Mouse (Mus musculus): ENCODE measurements around the gene Tmem163.

- TF ChIP-seq CTCF (conservative IDR thresholded peaks at IDR 0.05; ENCODE audit: low read length) (no peak), NANOG (IDR thresholded peaks at IDR 0.05; ENCODE audit: borderline replicate concordance, low read length) (no peak)
These were observed 236.2 kb downstream of the Tmem163 start for GRCm38 (mm10) chr1:127442880-127443877.
